Mouse (Mus musculus) midbrain, embryonic 16.5 days (tissue): Measurements from ENCODE around the gene Rxfp4. TPM values are rescaled to one million over a fixed set of nuclear protein-coding genes. Genes with fewer than 3 reads are reported as not detected.

Experiments
- ATAC-seq: fragments of 200-750 bp; cut with Nextera tagmentation; 2 replicates; pipeline ENCODE4 v1.8.0; 2017; ENCODE audit warnings: moderate TSS enrichment
- H3K27ac ChIP-seq: fragments of 300-500 bp; sonication (generic); 2 replicates; pipeline ENCODE4 v1.5.1; 2014; ENCODE audit warnings: mild to moderate bottlenecking, low read length, mixed read lengths
- H3K27me3 ChIP-seq: fragments of 300-500 bp; sonication (generic); 2 replicates; pipeline ENCODE4 v1.6.1; 2014; ENCODE audit warnings: low read depth, low read length, mixed read lengths; ENCODE audit not compliant: control insufficient read depth, insufficient read depth
- H3K36me3 ChIP-seq: fragments of 300-500 bp; sonication (generic); 2 replicates; pipeline ENCODE4 v1.6.1; 2014; ENCODE audit warnings: mild to moderate bottlenecking, low read length, moderate library complexity, mixed read lengths; ENCODE audit not compliant: control insufficient read depth, insufficient read depth
- H3K4me1 ChIP-seq: fragments of 300-500 bp; sonication (generic); 2 replicates; pipeline ENCODE4 v1.6.1; 2014; ENCODE audit warnings: mild to moderate bottlenecking, low read length, mixed read lengths; ENCODE audit not compliant: control insufficient read depth, insufficient read depth
- H3K4me2 ChIP-seq: fragments of 300-500 bp; sonication (generic); 2 replicates; pipeline ENCODE4 v1.6.1; 2014; ENCODE audit warnings: mild to moderate bottlenecking, low read length, mixed read lengths
- H3K4me3 ChIP-seq: fragments of 300-500 bp; sonication (generic); 2 replicates; pipeline ENCODE4 v1.5.1; 2014; ENCODE audit warnings: low read depth, mild to moderate bottlenecking, low read length, moderate library complexity, mixed read lengths
- H3K9ac ChIP-seq: fragments of 300-500 bp; sonication (generic); 2 replicates; pipeline ENCODE4 v1.6.1; 2014; ENCODE audit warnings: low read depth, low read length, mixed read lengths
- H3K9me3 ChIP-seq: fragments of 300-500 bp; sonication (generic); replicated peaks from 2 replicates; pipeline ENCODE4 v1.6.1; 2014; ENCODE audit warnings: mild to moderate bottlenecking, low read length, mixed read lengths; ENCODE audit not compliant: control insufficient read depth, poor library complexity, severe bottlenecking
- WGBS: fragments of 180-500 bp; shearing (Covaris S2); extraction: QIAGEN DNeasy Blood & Tissue Kit; methylation state at CpG from one replicate; pipeline ENCODE4 v1.1.7; 2014; 5-methylcytosine and 5-hydroxymethylcytosine counted together
- polyA plus RNA-seq: library from polyadenylated mRNA; unstranded; fragments of >200 nt; fragmentation: Nextera tagmentation; extraction: Ambion mirVana; gene quantifications from 2 replicates; pipeline ENCODE4 v1.2.1, GENCODE M21; 2015

The Rxfp4 gene
- polyA plus RNA-seq, 1 experiment from 2014 or later: not detected

GRCm38 (mm10) chr3:88633056-88633455 is 19.9 kb downstream of the Rxfp4 start:
- Histone ChIP-seq H3K9me3 (no peaks in the 10 kb centered on the region), H3K36me3 (peaks cover 50% of the 10 kb centered on the region), H3K4me3 (no peak overlapping the region), H3K27me3 (no peaks in the 10 kb centered on the region), H3K27ac (no peak overlapping the region), H3K4me2 (no peak overlapping the region), H3K4me1 (peaks cover 9% of the 10 kb centered on the region), H3K9ac (no peak overlapping the region)
- no peak for ATAC-seq
- 95% methylated on average over 10 of the region's 10 CpGs for WGBS

GRCm38 (mm10) chr3:88631921-88632587 is 20.9 kb downstream of the Rxfp4 start:
- H3K9ac ChIP-seq: no peak overlapping the region
- H3K27me3 ChIP-seq: no peaks in the 10 kb centered on the region
- no peak overlapping the region for H3K4me3 ChIP-seq
- peaks cover 14% of the 10 kb centered on the region for H3K4me1 ChIP-seq
- peaks cover 49% of the 10 kb centered on the region for H3K36me3 ChIP-seq
- 81% methylated on average over 12 of the region's 12 CpGs for WGBS
- no peak overlapping the region for H3K4me2 ChIP-seq
- no peak for ATAC-seq
- H3K9me3 ChIP-seq: no peaks in the 10 kb centered on the region
- H3K27ac ChIP-seq: no peak overlapping the region

GRCm38 (mm10) chr3:88630849-88631341 is 22.0 kb downstream of the Rxfp4 start:
- Histone ChIP-seq H3K4me3 (no peak overlapping the region), H3K27me3 (no peaks in the 10 kb centered on the region), H3K4me2 (no peak overlapping the region), H3K27ac (no peak overlapping the region), H3K9ac (no peak overlapping the region), H3K36me3 (peaks cover 37% of the 10 kb centered on the region), H3K9me3 (no peaks in the 10 kb centered on the region), H3K4me1 (peaks cover 23% of the 10 kb centered on the region)
- WGBS: 64% methylated on average over 6 of the region's 6 CpGs
- ATAC-seq: no peak

- Histone ChIP-seq H3K4me3 (no peak overlapping the region), H3K4me1 (peaks cover 32% of the 10 kb centered on the region), H3K4me2 (no peak overlapping the region), H3K9ac (no peak overlapping the region), H3K36me3 (peaks cover 29% of the 10 kb centered on the region), H3K27ac (no peak overlapping the region), H3K27me3 (no peaks in the 10 kb centered on the region), H3K9me3 (no peaks in the 10 kb centered on the region)
- ATAC-seq: no peak
- 75% methylated on average over 9 of the region's 9 CpGs for WGBS
Measured at GRCm38 (mm10) chr3:88630018-88630417, 22.9 kb downstream of the Rxfp4 start.

- ATAC-seq: no peak
- H3K27ac ChIP-seq: no peak overlapping the region
- H3K9ac ChIP-seq: no peak overlapping the region
- WGBS: 76% methylated on average over 13 of the region's 13 CpGs
- peaks cover 39% of the 10 kb centered on the region for H3K4me1 ChIP-seq
- H3K36me3 ChIP-seq: peaks cover 22% of the 10 kb centered on the region
- no peaks in the 10 kb centered on the region for H3K27me3 ChIP-seq
- no peak overlapping the region for H3K4me2 ChIP-seq
- no peaks in the 10 kb centered on the region for H3K9me3 ChIP-seq
- H3K4me3 ChIP-seq: no peak overlapping the region
Measured at GRCm38 (mm10) chr3:88629244-88629643, 23.7 kb downstream of the Rxfp4 start.

- Histone ChIP-seq H3K27ac (no peak overlapping the region), H3K4me2 (no peak overlapping the region), H3K4me3 (no peak overlapping the region), H3K4me1 (peaks cover 44% of the 10 kb centered on the region), H3K9me3 (no peaks in the 10 kb centered on the region), H3K9ac (no peak overlapping the region), H3K27me3 (no peaks in the 10 kb centered on the region), H3K36me3 (peaks cover 20% of the 10 kb centered on the region)
- no peak for ATAC-seq
- WGBS: 69% methylated on average over 4 of the region's 4 CpGs
Measured at GRCm38 (mm10) chr3:88628766-88629165, 24.2 kb downstream of the Rxfp4 start.

- no peak overlapping the region for H3K9ac ChIP-seq
- H3K4me1 ChIP-seq: peaks cover 46% of the 10 kb centered on the region
- peaks cover 11% of the 10 kb centered on the region for H3K36me3 ChIP-seq
Measured at GRCm38 (mm10) chr3:88627535-88627934, 25.4 kb downstream of the Rxfp4 start.

GRCm38 (mm10) chr3:88627114-88627513 is 25.8 kb downstream of the Rxfp4 start:
- H3K27me3 ChIP-seq: no peaks in the 10 kb centered on the region
- peaks cover 11% of the 10 kb centered on the region for H3K36me3 ChIP-seq
- no peak overlapping the region for H3K27ac ChIP-seq
- no peaks in the 10 kb centered on the region for H3K9me3 ChIP-seq
- no peak overlapping the region for H3K4me3 ChIP-seq
- 67% methylated on average over 4 of the region's 4 CpGs for WGBS
- no peak overlapping the region for H3K9ac ChIP-seq
- no peak for ATAC-seq
- H3K4me1 ChIP-seq: peaks cover 46% of the 10 kb centered on the region
- no peak overlapping the region for H3K4me2 ChIP-seq

More at GRCm38 (mm10) chr3:88627535-88627934, 25.4 kb downstream of the Rxfp4 start:
- Histone ChIP-seq H3K27ac (no peak overlapping the region), H3K9me3 (no peaks in the 10 kb centered on the region), H3K27me3 (no peaks in the 10 kb centered on the region), H3K4me2 (no peak overlapping the region), H3K4me3 (no peak overlapping the region)
- no peak for ATAC-seq
- WGBS: 86% methylated on average over 2 of the region's 2 CpGs

GRCm38 (mm10) chr3:88626316-88626715 is 26.6 kb downstream of the Rxfp4 start:
- 65% methylated on average over 7 of the region's 7 CpGs for WGBS
- H3K27ac ChIP-seq: peak overlapping the region; percentile 43; the same call in 1 of the 2 replicates
- peak overlapping the region; percentile 43; the same call in 1 of the 2 replicates for H3K9ac ChIP-seq
- no peaks in the 10 kb centered on the region for H3K27me3 ChIP-seq
- no peaks in the 10 kb centered on the region for H3K9me3 ChIP-seq
- H3K4me1 ChIP-seq: peaks cover 46% of the 10 kb centered on the region
- 0 out of 2 replicates have a peak overlapping the region, but pooled peaks have one; percentile 3 for H3K4me2 ChIP-seq
- H3K36me3 ChIP-seq: peaks cover 8% of the 10 kb centered on the region
- no peak for ATAC-seq
- no peak overlapping the region for H3K4me3 ChIP-seq
